In genomic region chr2:85067903-85068625, GRCm38 (mm10) we compare ENCODE assay signal across 15 mouse cellular contexts. TPM values are rescaled to one million over a fixed set of nuclear protein-coding genes. Genes with fewer than 3 reads are reported as not detected.
A peak's percentile ranks its signal among the peaks of the same experiment; 100 is the strongest.
DNase-seq lines count a peak whose midpoint lies in the region; ATAC-seq and TF ChIP-seq lines count a peak whose summit lies in the region.
"Had no signal": no experiment of that assay in that cellular context is flagged by ENCODE, and none has a peak within 500 bp of the region (broad histone marks: within the 10 kb centered on the region; RNA-seq: fewer than 3 reads in every experiment).

No protein-coding gene starts in this region.

- no peaks in the 10 kb centered on the region for H3K9me3 ChIP-seq in neural tube, embryonic 11.5 days (ENCODE audit: control insufficient read depth, low read length)
- H3K9me3 ChIP-seq in neural tube, embryonic 15.5 days (replicated peaks): no peaks in the 10 kb centered on the region
- no peaks in the 10 kb centered on the region for H3K9me3 ChIP-seq in intestine, embryonic 14.5 days (ENCODE audit: control insufficient read depth, low read length)
- H3K9me3 ChIP-seq: heart, embryonic 10.5 days had no signal

- H3K4me1 ChIP-seq in neural tube, embryonic 11.5 days (ENCODE audit: control insufficient read depth, insufficient read depth, low read length): no peaks in the 10 kb centered on the region
- H3K4me1 ChIP-seq in neural tube, embryonic 15.5 days: no peaks in the 10 kb centered on the region
- H3K4me1 ChIP-seq in intestine, embryonic 14.5 days (replicated peaks; ENCODE audit: control insufficient read depth, insufficient read depth, low read length): peaks cover 4% of the 10 kb centered on the region; the same call in 1 of the 2 replicates

- TF ChIP-seq CTCF in layer of hippocampus, adult 2 months (conservative IDR thresholded peaks at IDR 0.05): no peak

- H3K36me3 ChIP-seq in neural tube, embryonic 11.5 days (ENCODE audit: control insufficient read depth, insufficient read depth, low read length): peaks cover 5% of the 10 kb centered on the region
- peaks cover 55% of the 10 kb centered on the region for H3K36me3 ChIP-seq in neural tube, embryonic 15.5 days
- H3K36me3 ChIP-seq in intestine, embryonic 14.5 days (ENCODE audit: control insufficient read depth, insufficient read depth, low read length): peaks cover 69% of the 10 kb centered on the region

- no peak for ATAC-seq in neural tube, embryonic 11.5 days (ENCODE audit: insufficient read depth, low FRiP score, low TSS enrichment)
- ATAC-seq in neural tube, embryonic 15.5 days (ENCODE audit: low FRiP score): no peak
- peak; percentile 25; the same call in 1 of the 2 replicates for ATAC-seq in intestine, embryonic 14.5 days (replicated peaks; ENCODE audit: low FRiP score, low TSS enrichment, low read depth)
- ATAC-seq in erythroblast, adult 5-6 weeks (replicated peaks; ENCODE audit: low FRiP score, poor library complexity, severe bottlenecking): no peak

- peak overlapping the region; percentile 83 for H3K27ac ChIP-seq in layer of hippocampus, adult 2 months
- no peak overlapping the region for H3K27ac ChIP-seq in neural tube, embryonic 11.5 days (ENCODE audit: low read depth, low read length)
- H3K27ac ChIP-seq in neural tube, embryonic 15.5 days (replicated peaks): no peak overlapping the region
- H3K27ac ChIP-seq in intestine, embryonic 14.5 days (ENCODE audit: low read depth): no peak overlapping the region
- H3K27ac ChIP-seq: heart, embryonic 10.5 days; liver, embryonic 14.5 days had no signal

- WGBS in neural tube, embryonic 11.5 days: 88% methylated on average over 10 of the region's 10 CpGs
- 78% methylated on average over 10 of the region's 10 CpGs for WGBS in neural tube, embryonic 15.5 days
- 63% methylated on average over 10 of the region's 10 CpGs for WGBS in intestine, embryonic 14.5 days

- no peak overlapping the region for H3K9ac ChIP-seq in neural tube, embryonic 11.5 days (ENCODE audit: low read length)
- no peak overlapping the region for H3K9ac ChIP-seq in neural tube, embryonic 15.5 days (replicated peaks)
- no peak overlapping the region for H3K9ac ChIP-seq in intestine, embryonic 14.5 days (ENCODE audit: low read length)
- H3K9ac ChIP-seq: liver, embryonic 14.5 days had no signal

- H3K4me3 ChIP-seq in layer of hippocampus, adult 2 months: no peak overlapping the region
- H3K4me3 ChIP-seq in neural tube, embryonic 11.5 days (ENCODE audit: low read depth, low read length): no peak overlapping the region
- H3K4me3 ChIP-seq in neural tube, embryonic 15.5 days (replicated peaks): no peak overlapping the region
- no peak overlapping the region for H3K4me3 ChIP-seq in intestine, embryonic 14.5 days (ENCODE audit: low read depth, low read length)
- H3K4me3 ChIP-seq: heart, embryonic 10.5 days had no signal

- no peak overlapping the region for H3K4me2 ChIP-seq in neural tube, embryonic 11.5 days (ENCODE audit: low read depth)
- H3K4me2 ChIP-seq in neural tube, embryonic 15.5 days: no peak overlapping the region
- no peak overlapping the region for H3K4me2 ChIP-seq in intestine, embryonic 14.5 days (ENCODE audit: low read length)

- DNase-seq in layer of hippocampus, adult 2 months (ENCODE audit: low spot score in 2 of 2): no peak
- DNase-seq in layer of hippocampus, postnatal 14 days (ENCODE audit: low spot score in 2 of 2): no peak
- peak; percentile 9 for DNase-seq in neural tube, embryonic 11.5 days (ENCODE audit: low spot score)
- DNase-seq in intestine, embryonic 14.5 days (ENCODE audit: low spot score): no peak
- no peak for DNase-seq in spleen, postnatal 14 days (ENCODE audit: low spot score in 2 of 2)
- DNase-seq: adrenal gland, adult 2 months; heart, postnatal 4 days; kidney, adult 2 months; thymus, postnatal 4 days had no signal

- H3K27me3 ChIP-seq in neural tube, embryonic 11.5 days (ENCODE audit: control insufficient read depth, insufficient read depth, low read length): no peaks in the 10 kb centered on the region
- no peaks in the 10 kb centered on the region for H3K27me3 ChIP-seq in neural tube, embryonic 15.5 days (replicated peaks)
- H3K27me3 ChIP-seq in intestine, embryonic 14.5 days (replicated peaks; ENCODE audit: control insufficient read depth, insufficient read depth, low read length): no peaks in the 10 kb centered on the region
- H3K27me3 ChIP-seq: CH12.LX had no signal

RNA-seq across cellular contexts. Expression of gene Tnks1bp1, which starts 20.2 kb away (rescaled TPM):
- 100 to 1,000 TPM; 166 to 182 TPM for total RNA-seq in layer of hippocampus, adult 2 months (2021)
- total RNA-seq in layer of hippocampus, postnatal 14 days (2021): 100 to 1,000 TPM; 128 to 141 TPM
- polyA plus RNA-seq in neural tube, embryonic 11.5 days (2014; fragmentation: Nextera tagmentation; extraction: Ambion mirVana): 5.8 and 7.9 TPM in 2 replicates
- polyA plus RNA-seq in neural tube, embryonic 15.5 days (2015; fragmentation: Nextera tagmentation; extraction: Ambion mirVana): 19.7 and 24.3 TPM in 2 replicates
- 11.7 and 15.3 TPM in 2 replicates for polyA plus RNA-seq in intestine, embryonic 14.5 days (2014; fragmentation: Nextera tagmentation; extraction: Ambion mirVana)
- total RNA-seq in erythroblast, adult 5-6 weeks (2015; ENCODE audit: low replicate concordance): not detected in 2 replicates
- 1.2 and 1.5 TPM in 2 replicates for total RNA-seq in erythroblast, adult 5-6 weeks (2017; ENCODE audit: low replicate concordance)

RNA-seq across cellular contexts. Expression of gene P2rx3, which starts 30.8 kb away (rescaled TPM):
- 1 to 10 TPM; 2.3 to 2.4 TPM for total RNA-seq in layer of hippocampus, adult 2 months (2021)
- total RNA-seq in layer of hippocampus, postnatal 14 days (2021): 1 to 10 TPM; 2.8 to 3.4 TPM
- 10.9 and 15.7 TPM in 2 replicates for polyA plus RNA-seq in neural tube, embryonic 11.5 days (2014; fragmentation: Nextera tagmentation; extraction: Ambion mirVana)
- 19.5 and 21.6 TPM in 2 replicates for polyA plus RNA-seq in neural tube, embryonic 15.5 days (2015; fragmentation: Nextera tagmentation; extraction: Ambion mirVana)
- polyA plus RNA-seq in intestine, embryonic 14.5 days (2014; fragmentation: Nextera tagmentation; extraction: Ambion mirVana): 0.62 and 2.0 TPM in 2 replicates
- total RNA-seq in erythroblast, adult 5-6 weeks (2015; ENCODE audit: low replicate concordance): not detected in 2 replicates
- not detected in 2 replicates for total RNA-seq in erythroblast, adult 5-6 weeks (2017; ENCODE audit: low replicate concordance)
- total RNA-seq: common myeloid progenitor, adult 5-6 weeks had no signal

RNA-seq across cellular contexts. Expression of gene Ssrp1, which starts 31.0 kb away (rescaled TPM):
- total RNA-seq in layer of hippocampus, adult 2 months (2021): 100 to 1,000 TPM; 125 to 132 TPM
- total RNA-seq in layer of hippocampus, postnatal 14 days (2021): 100 to 1,000 TPM; 104 TPM
- 346 and 359 TPM in 2 replicates for polyA plus RNA-seq in neural tube, embryonic 11.5 days (2014; fragmentation: Nextera tagmentation; extraction: Ambion mirVana)
- 146 and 191 TPM in 2 replicates for polyA plus RNA-seq in neural tube, embryonic 15.5 days (2015; fragmentation: Nextera tagmentation; extraction: Ambion mirVana)
- polyA plus RNA-seq in intestine, embryonic 14.5 days (2014; fragmentation: Nextera tagmentation; extraction: Ambion mirVana): 308 and 334 TPM in 2 replicates
- 54.8 and 61.9 TPM in 2 replicates for total RNA-seq in erythroblast, adult 5-6 weeks (2015; ENCODE audit: low replicate concordance)
- total RNA-seq in erythroblast, adult 5-6 weeks (2017; ENCODE audit: low replicate concordance): 111 and 113 TPM in 2 replicates

Comparison
In these comparisons a context has a peak if more than half of its experiments do, and no peak if none do; other contexts are left out.
1. RNA of gene Tnks1bp1, which starts 20.2 kb away (total RNA-seq): 166 to 182 TPM in layer of hippocampus, adult 2 months and 128 to 141 TPM in layer of hippocampus, postnatal 14 days; 1.2 to 1.5 TPM in erythroblast, adult 5-6 weeks; every median in the first group is over 10 times any median in the second.